Mouse (Mus musculus) ZHBTc4 (cell line): ENCODE measurements around the gene Sulf2.

Experiments used
- DNase-seq: peaks from one replicate; pipeline ENCODE4 v3.0.0-alpha.2; 2011; ENCODE audit warnings: low read depth, low spot score

Sulf2 gene

DNA sequence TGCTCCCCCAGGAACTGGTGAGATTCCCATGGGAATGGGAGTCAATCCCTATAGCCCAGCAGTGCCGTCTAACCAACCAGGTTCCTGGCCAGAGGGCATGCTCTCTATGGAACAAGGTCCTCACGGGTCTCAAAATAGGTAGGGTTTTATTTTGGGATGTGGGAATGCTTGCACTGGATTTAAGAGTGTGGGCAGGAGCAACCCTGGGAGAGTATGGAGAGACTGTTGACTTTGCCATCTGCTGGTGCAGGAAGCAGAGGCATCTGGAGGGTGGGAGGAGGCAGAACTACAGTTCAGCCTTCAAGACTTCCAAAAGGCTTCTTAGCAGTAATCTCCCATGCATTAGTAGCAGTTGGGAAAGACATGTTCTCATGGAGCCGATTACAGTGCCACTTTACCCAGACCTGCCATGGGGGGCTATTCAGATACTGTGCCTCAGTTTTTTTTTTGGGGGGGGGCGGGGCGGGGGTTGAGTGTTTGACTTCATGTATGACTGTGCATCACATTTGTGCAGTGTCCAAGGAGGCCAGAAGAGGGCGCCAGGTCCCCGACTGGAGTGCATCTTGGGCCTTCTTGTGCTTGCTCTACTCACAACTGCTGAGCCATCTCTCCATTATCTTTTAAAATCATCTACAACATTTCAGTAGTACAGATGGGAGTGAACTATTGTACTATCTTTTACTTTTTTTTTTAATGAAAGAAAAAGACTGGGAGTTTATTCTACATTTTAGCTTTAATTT, 95.6 kb downstream of the Sulf2 start:
- DNase-seq, result peak; percentile 71

GRCm38 (mm10) chr2:166054002-166054539, 101.4 kb downstream of the Sulf2 start:
- no peak for DNase-seq

GRCm38 (mm10) chr2:166051966-166052365, 103.5 kb downstream of the Sulf2 start:
- DNase-seq, result no peak

DNA sequence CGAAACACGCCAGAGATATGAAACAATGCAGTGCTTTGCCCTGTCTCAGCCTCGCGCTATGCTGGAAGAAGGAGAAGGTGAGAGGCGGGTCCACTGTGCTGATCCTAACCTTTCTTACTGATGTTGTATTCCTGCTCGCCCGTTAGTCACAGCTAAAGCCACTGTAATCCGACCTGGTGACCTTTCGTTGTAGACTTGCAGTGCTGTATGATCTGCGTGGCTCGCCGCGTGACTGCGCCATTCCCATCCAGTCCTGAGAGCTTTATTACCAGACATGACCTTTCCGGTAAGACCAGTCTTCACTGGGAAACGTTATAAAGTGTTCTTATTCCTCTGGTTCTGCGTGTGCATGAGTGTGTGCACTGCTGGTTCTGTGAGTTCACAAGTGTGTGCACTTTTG, 104.0 kb downstream of the Sulf2 start:
- no peak for DNase-seq

DNA sequence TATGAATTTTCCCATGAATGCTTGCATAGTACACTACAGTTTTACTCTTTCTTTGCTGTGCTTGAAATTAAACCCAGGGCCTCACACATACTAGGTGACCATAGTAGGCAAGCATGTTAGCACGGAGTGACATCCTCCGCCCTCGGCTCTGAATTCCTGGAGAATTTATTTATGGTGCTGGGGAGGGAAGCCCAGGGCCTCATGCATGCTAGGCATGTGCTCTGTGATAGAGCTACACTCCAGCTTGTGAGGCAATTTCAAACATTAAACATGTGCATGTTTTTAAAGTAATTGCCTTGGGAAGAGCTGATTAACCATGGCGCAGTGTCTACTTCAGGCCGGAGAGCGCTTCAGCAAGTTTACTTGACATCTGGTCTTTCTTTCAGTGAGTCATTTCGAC, 106.6 kb downstream of the Sulf2 start:
- DNase-seq, result no peak

GRCm38 (mm10) chr2:166047931-166048330, 107.5 kb downstream of the Sulf2 start:
- no peak for DNase-seq

- peak; percentile 49 for DNase-seq
Observed at GRCm38 (mm10) chr2:166045549-166046501, 109.6 kb downstream of the Sulf2 start.

DNA sequence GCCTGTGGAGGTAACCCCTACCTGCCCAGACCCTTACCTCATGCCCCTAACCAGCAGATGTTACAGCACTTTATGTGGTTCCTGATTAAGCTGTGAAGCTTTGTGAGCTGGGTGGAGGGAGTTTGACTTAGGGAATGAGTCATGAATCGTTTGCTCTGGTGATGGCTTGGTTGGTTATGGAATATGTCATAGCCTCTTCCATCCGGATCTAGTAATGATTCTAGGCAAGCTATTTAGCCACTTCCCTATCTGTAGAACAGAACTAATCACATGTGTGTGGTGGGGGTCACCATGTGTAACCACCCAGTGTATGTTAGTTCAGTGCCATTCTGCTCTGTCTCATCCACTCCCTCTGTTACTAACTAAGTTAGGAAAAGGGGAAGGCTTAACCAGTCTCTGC, 110.5 kb downstream of the Sulf2 start:
- no peak for DNase-seq

- DNase-seq, result no peak
Observed at GRCm38 (mm10) chr2:166042542-166042941, 112.9 kb downstream of the Sulf2 start.

DNA sequence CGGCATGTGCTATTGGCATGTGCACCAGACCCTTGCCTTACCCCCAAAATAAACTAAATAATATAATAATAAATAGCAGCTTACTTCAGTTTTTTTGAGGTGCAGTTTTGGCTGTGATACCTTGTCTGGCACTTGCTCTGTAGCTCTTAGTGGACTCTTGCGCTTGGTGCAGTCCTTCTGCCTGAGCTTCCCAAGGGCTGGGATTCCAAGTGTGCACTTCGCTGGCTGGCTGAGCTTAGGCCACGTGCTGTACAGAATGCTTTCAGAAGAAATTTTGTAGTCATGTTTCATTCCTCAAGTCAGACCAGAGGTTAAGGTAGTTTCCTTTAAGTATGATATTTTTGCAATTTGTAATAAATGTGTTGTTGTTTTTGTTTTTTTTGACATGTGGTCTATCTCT, 115.8 kb downstream of the Sulf2 start:
- DNase-seq, result no peak

DNA sequence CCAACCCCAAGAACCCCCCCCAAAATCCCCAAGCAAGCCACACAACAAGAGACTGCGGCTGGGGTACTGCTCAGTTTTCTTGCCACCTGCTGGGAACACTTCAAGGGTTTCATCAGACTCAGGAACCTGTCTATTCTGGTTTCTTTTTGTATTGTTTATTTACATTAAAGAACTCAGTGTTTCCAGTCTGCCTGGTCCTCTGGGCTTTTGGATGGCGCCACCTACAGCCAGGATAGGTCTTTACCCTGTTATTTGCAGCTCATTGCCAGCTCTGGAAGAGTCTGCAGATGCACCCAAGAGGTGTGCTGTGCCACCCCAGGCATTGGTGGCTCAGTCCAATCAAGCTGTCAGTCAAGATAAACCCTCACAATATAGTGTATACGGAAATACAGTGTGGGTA, 119.7 kb downstream of the Sulf2 start:
- DNase-seq, result peak; percentile 89

DNA sequence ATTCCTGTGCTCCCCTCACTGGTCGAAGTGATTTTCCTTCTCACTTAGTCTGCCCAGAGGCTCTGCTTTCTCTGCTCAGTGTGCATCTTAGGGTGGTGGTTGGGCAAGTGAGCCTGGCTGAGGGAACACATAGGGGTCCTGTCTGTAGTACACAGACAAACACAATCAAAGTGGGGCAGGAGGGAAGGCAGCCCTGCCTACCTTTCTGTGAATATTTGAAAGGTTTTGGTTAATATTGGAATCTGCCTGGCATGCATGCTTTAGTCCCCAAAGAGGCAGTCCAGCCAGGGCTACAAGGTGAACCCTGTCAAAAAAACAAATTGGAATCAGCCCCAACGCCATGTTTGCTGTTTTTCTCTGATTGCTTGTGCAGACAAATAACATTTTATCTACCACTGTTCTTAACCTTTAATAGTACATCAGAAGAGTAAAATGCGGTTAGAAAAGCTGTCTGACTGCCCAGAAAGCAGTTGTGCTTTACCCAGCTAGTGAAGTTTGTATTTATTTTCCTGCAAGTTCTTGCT, 120.4 kb downstream of the Sulf2 start:
- no peak for DNase-seq

DNA sequence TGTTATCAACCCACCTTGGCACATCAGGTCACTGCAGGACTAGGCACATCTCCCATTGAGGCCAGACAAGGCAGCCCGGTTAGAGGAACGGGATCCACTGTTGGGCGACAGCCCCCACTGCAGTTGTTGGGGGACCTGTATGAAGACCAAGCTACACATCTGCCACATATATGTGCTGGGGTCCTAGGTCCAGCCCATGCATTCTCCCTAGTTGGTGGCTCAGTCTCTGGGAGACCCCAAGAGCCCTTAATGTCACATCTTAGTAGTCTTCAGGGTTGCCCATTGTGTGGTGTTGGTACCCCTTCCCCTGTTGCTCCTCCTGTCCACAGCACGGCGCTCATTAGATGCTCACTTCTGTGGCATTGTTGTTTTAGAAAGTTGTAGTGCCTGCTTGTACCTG, 122.8 kb downstream of the Sulf2 start:
- DNase-seq, result no peak

GRCm38 (mm10) chr2:166031120-166031929, 124.1 kb downstream of the Sulf2 start:
- DNase-seq, result peak; percentile 59

DNA sequence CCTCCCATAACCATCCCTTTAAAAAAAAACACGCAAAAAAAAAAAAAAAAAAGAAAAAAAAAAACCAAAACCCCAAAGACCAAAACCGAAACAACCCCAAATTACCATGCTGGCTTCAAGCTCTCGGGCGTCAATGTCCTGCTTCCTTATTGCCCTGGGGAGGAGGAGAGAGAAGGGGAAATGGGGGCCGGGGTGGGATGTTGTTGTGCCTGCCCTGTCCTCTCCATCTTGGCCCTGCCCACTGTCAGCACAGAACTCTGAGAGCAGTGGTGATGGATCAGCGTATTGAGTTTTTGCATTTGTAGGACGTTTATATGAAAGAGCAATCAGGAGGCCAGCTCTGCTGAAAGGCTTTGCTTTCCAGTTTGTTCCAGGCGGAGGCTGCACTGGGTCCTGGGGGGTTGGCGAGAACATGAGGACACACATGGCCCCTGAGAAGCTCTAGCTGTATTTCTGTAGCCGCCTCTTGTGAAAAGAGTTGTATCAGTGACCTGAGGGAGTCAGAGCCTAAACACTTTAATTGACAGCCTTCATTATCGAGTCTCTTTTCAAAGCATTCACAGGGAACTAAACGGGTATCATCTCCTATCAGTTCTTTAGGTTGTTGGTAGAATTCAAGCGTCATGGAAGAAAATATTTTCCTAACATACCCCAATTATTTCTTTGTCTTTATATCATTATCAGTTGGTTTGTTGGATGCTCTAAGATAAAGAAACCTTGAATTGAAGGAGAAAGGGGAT, 125.0 kb downstream of the Sulf2 start:
- no peak for DNase-seq

DNA sequence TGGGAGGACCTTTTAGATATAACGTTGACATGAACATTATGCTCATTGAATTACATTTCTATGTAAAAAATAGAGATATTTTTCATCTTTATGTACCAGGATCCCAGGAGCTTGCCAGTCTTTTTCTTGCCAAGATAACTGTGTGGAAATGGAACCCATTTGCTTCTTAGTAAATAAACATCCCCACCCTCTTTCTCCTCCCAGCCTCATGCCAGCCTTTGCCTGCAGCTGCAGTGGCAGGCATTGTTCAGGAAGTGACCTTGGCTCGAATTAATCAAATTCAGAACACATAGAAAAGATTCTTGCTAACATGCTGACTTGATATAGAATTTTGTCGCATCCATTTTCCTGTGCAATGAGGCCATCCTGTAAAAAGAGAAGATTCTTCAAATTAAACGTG, 126.2 kb downstream of the Sulf2 start:
- no peak for DNase-seq

DNA sequence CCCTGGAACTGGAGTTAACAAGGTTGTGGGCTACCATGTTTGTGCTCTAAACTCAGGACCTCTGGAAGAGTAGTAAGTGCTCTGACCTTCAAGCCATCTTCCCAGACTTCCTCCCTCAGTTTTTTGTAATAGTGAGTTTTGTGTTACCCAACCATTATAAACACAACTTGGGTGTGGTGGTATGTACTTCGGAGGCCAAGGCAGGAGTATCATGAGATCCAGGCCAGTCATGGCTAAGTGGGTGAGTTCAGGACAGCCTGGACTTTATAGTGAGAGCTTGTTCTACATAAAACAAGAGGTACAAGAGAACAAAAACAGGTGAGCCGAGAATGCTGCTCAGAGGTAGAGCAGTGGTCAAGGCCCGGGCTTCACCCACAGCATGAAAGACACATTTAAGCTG, 127.6 kb downstream of the Sulf2 start:
- no peak for DNase-seq

DNA sequence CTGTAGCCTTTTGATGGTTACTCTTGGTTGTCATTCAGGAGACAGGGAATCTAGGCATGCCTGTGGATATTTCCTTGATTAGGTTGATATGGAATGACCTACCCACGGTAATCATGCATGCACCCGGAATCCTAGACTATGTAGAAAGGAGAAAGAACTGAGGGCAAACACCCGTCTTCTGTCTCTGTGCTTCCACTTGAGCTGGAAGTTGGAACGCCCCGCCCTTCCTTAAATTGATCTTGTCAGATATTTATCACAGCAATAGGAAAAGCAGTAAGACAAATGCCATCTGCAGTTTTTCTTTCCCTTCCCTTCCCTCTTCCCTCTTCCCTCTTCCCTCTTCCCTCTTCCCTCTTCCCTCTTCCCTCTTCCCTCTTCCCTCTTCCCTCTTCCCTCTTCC, 129.5 kb downstream of the Sulf2 start:
- no peak for DNase-seq

DNA sequence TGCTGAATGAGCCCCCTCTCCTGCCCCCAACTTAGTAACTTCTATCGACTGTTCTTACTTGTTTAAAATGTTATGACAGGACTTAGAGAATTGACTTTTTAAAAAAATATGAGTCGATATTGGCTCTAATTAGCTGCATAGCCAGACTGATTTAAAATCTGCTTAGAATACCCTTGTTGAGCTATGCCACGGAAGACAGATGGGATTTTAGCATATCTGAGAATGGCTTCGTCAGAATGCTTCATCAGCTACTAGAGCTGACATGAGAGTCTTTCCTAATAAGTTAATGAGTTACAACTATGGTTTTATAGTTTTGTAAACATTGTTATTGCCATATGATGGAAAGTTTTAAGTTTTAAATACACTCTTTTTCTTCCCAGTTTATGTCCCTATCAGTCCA, 130.8 kb downstream of the Sulf2 start:
- no peak for DNase-seq

DNA sequence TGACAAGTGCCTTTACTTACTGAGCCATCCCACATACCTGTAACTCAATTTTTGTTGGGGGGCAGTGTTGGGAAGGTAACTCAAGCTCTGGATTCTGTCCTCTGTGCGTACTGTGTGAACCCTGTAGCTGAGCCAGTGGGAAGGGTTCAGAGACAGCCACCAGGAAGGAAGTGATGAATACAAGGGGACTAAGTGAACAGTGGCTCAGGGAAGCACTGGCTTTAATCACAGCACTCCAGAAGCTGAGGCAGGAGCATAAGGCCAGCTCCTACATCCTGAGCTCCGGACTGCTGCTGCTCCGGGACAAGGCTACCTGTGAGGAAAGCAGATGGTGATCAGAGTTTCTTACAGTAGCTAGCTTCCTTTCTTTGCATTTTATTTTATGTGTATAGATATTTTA, 131.4 kb downstream of the Sulf2 start:
- DNase-seq, result no peak
